28 mouse cellular contexts compared by ENCODE assay signal in genomic region chr3:107804799-107805198, GRCm38 (mm10).
"Had no signal": no experiment of that assay in that cellular context is flagged by ENCODE, and none has a peak within 500 bp of the region (broad histone marks: within the 10 kb centered on the region; RNA-seq: fewer than 3 reads in every experiment).

No protein-coding gene starts in this region.

- ATAC-seq: forebrain, embryonic 13.5 days; forebrain, embryonic 14.5 days; forebrain, embryonic 15.5 days; forebrain, embryonic 16.5 days; forebrain, postnatal 0 days had no signal

- H3K4me3 ChIP-seq: embryonic facial prominence, embryonic 10.5 days; embryonic facial prominence, embryonic 12.5 days; embryonic facial prominence, embryonic 13.5 days; embryonic facial prominence, embryonic 15.5 days; erythroblast, embryonic 14.5 days; forebrain, embryonic 10.5 days; forebrain, embryonic 12.5 days; forebrain, embryonic 13.5 days; forebrain, embryonic 15.5 days; gastrocnemius, adult 2 months; heart, adult 2 months had no signal

- H3K27ac ChIP-seq: embryonic facial prominence, embryonic 10.5 days; embryonic facial prominence, embryonic 12.5 days; embryonic facial prominence, embryonic 13.5 days; embryonic facial prominence, embryonic 15.5 days; forebrain, embryonic 10.5 days; forebrain, embryonic 12.5 days; forebrain, embryonic 13.5 days; forebrain, embryonic 15.5 days; gastrocnemius, adult 2 months; heart, adult 2 months had no signal

- DNase-seq: cerebellum, adult 8-10 months; cerebellum, adult 9-10 months; cerebellum, adult 9-11 months; cerebellum, postnatal 10 days; cerebellum, postnatal 14 days; cerebellum, postnatal 25 days; cerebellum, postnatal 36 days; embryo, embryonic 11 days; forebrain, postnatal 0 days; gastrocnemius, adult 2 months; gastrocnemius, postnatal 10 days; gastrocnemius, postnatal 14 days; gastrocnemius, postnatal 25 days; gastrocnemius, postnatal 36 days; heart, adult 11 months; heart, adult 18-20 months; heart, adult 2 months had no signal
